ENCODE assay signal across 17 mouse cellular contexts in genomic region chr11:119552902-119553802, GRCm38 (mm10). TPM values are rescaled to one million over a fixed set of nuclear protein-coding genes. Genes with fewer than 3 reads are reported as not detected.
DNase-seq lines count a peak whose midpoint lies in the region; ATAC-seq and TF ChIP-seq lines count a peak whose summit lies in the region.
"Had no signal": no experiment of that assay in that cellular context is flagged by ENCODE, and none has a peak within 500 bp of the region (broad histone marks: within the 10 kb centered on the region; RNA-seq: fewer than 3 reads in every experiment).

No protein-coding gene starts in this region.

- no peak overlapping the region for H3K9ac ChIP-seq in neural tube, embryonic 14.5 days (replicated peaks; ENCODE audit: low read depth, low read length)
- H3K9ac ChIP-seq in neural tube, embryonic 15.5 days (replicated peaks): no peak overlapping the region
- H3K9ac ChIP-seq in stomach, postnatal 0 days (ENCODE audit: low read length): no peak overlapping the region
- H3K9ac ChIP-seq: embryonic facial prominence, embryonic 15.5 days; hindbrain, embryonic 15.5 days; liver, embryonic 14.5 days had no signal

- WGBS in cerebellum, adult 2 months: 51% methylated on average over 9 of the region's 9 CpGs
- 73% methylated on average over 9 of the region's 9 CpGs for WGBS in neural tube, embryonic 14.5 days
- WGBS in neural tube, embryonic 15.5 days: 77% methylated on average over 9 of the region's 9 CpGs
- 40% methylated on average over 9 of the region's 9 CpGs for WGBS in stomach, postnatal 0 days

- H3K9me3 ChIP-seq in neural tube, embryonic 14.5 days (ENCODE audit: control insufficient read depth, low read length): no peaks in the 10 kb centered on the region
- no peaks in the 10 kb centered on the region for H3K9me3 ChIP-seq in neural tube, embryonic 15.5 days (replicated peaks)
- H3K9me3 ChIP-seq in stomach, postnatal 0 days (ENCODE audit: control insufficient read depth, low read length): no peaks in the 10 kb centered on the region
- H3K9me3 ChIP-seq: embryonic facial prominence, embryonic 15.5 days; hindbrain, embryonic 15.5 days had no signal

- TF ChIP-seq POLR2A in cerebellum, adult 2 months (IDR thresholded peaks at IDR 0.05; ENCODE audit: borderline replicate concordance, insufficient read depth, low read length): no peak

- H3K4me2 ChIP-seq in neural tube, embryonic 14.5 days (ENCODE audit: low read depth, low read length): no peak overlapping the region
- no peak overlapping the region for H3K4me2 ChIP-seq in neural tube, embryonic 15.5 days
- no peak overlapping the region for H3K4me2 ChIP-seq in stomach, postnatal 0 days (replicated peaks; ENCODE audit: low read depth)
- H3K4me2 ChIP-seq: embryonic facial prominence, embryonic 15.5 days; hindbrain, embryonic 15.5 days had no signal

- no peak overlapping the region for H3K4me3 ChIP-seq in cerebellum, adult 2 months (replicated peaks; ENCODE audit: insufficient read depth, low read depth, low read length)
- H3K4me3 ChIP-seq in neural tube, embryonic 14.5 days (ENCODE audit: low read depth, low read length): no peak overlapping the region
- no peak overlapping the region for H3K4me3 ChIP-seq in neural tube, embryonic 15.5 days (replicated peaks)
- no peak overlapping the region for H3K4me3 ChIP-seq in stomach, postnatal 0 days (ENCODE audit: low read depth, low read length)
- H3K4me3 ChIP-seq: embryonic facial prominence, embryonic 15.5 days; hindbrain, embryonic 15.5 days had no signal

- TF ChIP-seq EP300 in stomach, postnatal 0 days (optimal IDR thresholded peaks at IDR 0.05): no peak

- H3K4me1 ChIP-seq in cerebellum, adult 2 months (ENCODE audit: control insufficient read depth, insufficient read depth, low read length): peaks cover 11% of the 10 kb centered on the region
- peaks cover 25% of the 10 kb centered on the region for H3K4me1 ChIP-seq in neural tube, embryonic 14.5 days (ENCODE audit: control insufficient read depth, insufficient read depth, low read length)
- H3K4me1 ChIP-seq in neural tube, embryonic 15.5 days: peaks cover 50% of the 10 kb centered on the region
- peaks cover 9% of the 10 kb centered on the region; the same call in 1 of the 2 replicates for H3K4me1 ChIP-seq in stomach, postnatal 0 days (replicated peaks; ENCODE audit: control insufficient read depth, insufficient read depth)

- H3K27me3 ChIP-seq in cerebellum, adult 2 months (ENCODE audit: control insufficient read depth, insufficient read depth, low read length): no peaks in the 10 kb centered on the region
- no peaks in the 10 kb centered on the region; the same call in 1 of the 2 replicates for H3K27me3 ChIP-seq in neural tube, embryonic 14.5 days (ENCODE audit: control insufficient read depth, insufficient read depth, low read length)
- peaks cover 7% of the 10 kb centered on the region; the same call in 1 of the 2 replicates for H3K27me3 ChIP-seq in neural tube, embryonic 15.5 days (replicated peaks)
- H3K27me3 ChIP-seq in stomach, postnatal 0 days (ENCODE audit: control insufficient read depth, insufficient read depth, low read length): peaks cover 14% of the 10 kb centered on the region
- H3K27me3 ChIP-seq: hindbrain, embryonic 15.5 days had no signal

- H3K36me3 ChIP-seq in neural tube, embryonic 14.5 days (ENCODE audit: control insufficient read depth, insufficient read depth, low read length): no peaks in the 10 kb centered on the region
- H3K36me3 ChIP-seq in neural tube, embryonic 15.5 days: no peaks in the 10 kb centered on the region
- H3K36me3 ChIP-seq in stomach, postnatal 0 days (ENCODE audit: control insufficient read depth, insufficient read depth, low read length): no peaks in the 10 kb centered on the region
- H3K36me3 ChIP-seq: embryonic facial prominence, embryonic 15.5 days; hindbrain, embryonic 15.5 days had no signal

- H3K27ac ChIP-seq in cerebellum, adult 2 months (ENCODE audit: insufficient read depth, low read length): no peak overlapping the region
- peak overlapping the region; percentile 55 for H3K27ac ChIP-seq in neural tube, embryonic 14.5 days (ENCODE audit: low read depth, low read length)
- H3K27ac ChIP-seq in neural tube, embryonic 15.5 days (replicated peaks): no peak overlapping the region
- no peak overlapping the region for H3K27ac ChIP-seq in stomach, postnatal 0 days (replicated peaks)
- H3K27ac ChIP-seq: embryonic facial prominence, embryonic 15.5 days; hindbrain, embryonic 15.5 days; liver, embryonic 14.5 days had no signal

- DNase-seq in cerebellum, adult 9-11 months: peak; percentile 25
- DNase-seq in cerebellum, adult 2 months: no peak
- peak; percentile 77 for DNase-seq in left cerebral cortex, postnatal 4 days
- DNase-seq in left cerebral cortex, postnatal 25 days (ENCODE audit: low spot score in 2 of 2): no peak
- DNase-seq in stomach, postnatal 0 days (ENCODE audit: low spot score): peak; percentile 28
- DNase-seq in spleen, adult 18-20 months: no peak
- DNase-seq: cerebellum, adult 11 months; kidney, adult 2 months; kidney, postnatal 36 days; thymus, postnatal 4 days had no signal

- intact Hi-C loops in left cerebral cortex, postnatal 4 days (cut with DNase I): no loop called here
- intact Hi-C loops in left cerebral cortex, postnatal 25 days (cut with DNase I): no loop called here

- no peak for ATAC-seq in neural tube, embryonic 14.5 days (ENCODE audit: low read depth)
- ATAC-seq in neural tube, embryonic 15.5 days (ENCODE audit: low FRiP score): no peak
- no peak for ATAC-seq in stomach, postnatal 0 days (ENCODE audit: low FRiP score, low TSS enrichment)

- no peak for TF ChIP-seq CTCF in cerebellum, adult 2 months (IDR thresholded peaks at IDR 0.05; ENCODE audit: borderline replicate concordance, insufficient read depth, low read depth, low read length)
- no peak for TF ChIP-seq CTCF in stomach, postnatal 0 days (IDR thresholded peaks at IDR 0.05; ENCODE audit: low read depth)

RNA-seq across cellular contexts. Expression of gene Nptx1, which starts 5.6 kb away (rescaled TPM):
- polyA plus RNA-seq in cerebellum, adult 2 months (2012; rRNA removed): 200 and 249 TPM in 2 replicates
- total RNA-seq in left cerebral cortex, postnatal 4 days (2021): 10 to 100 TPM; 15.7 to 19.7 TPM
- total RNA-seq in left cerebral cortex, postnatal 25 days (2021): 100 to 1,000 TPM; 182 to 222 TPM
- polyA plus RNA-seq in neural tube, embryonic 14.5 days (2014; fragmentation: Nextera tagmentation; extraction: Ambion mirVana): 23.7 and 27.4 TPM in 2 replicates
- 26.0 and 28.3 TPM in 2 replicates for polyA plus RNA-seq in neural tube, embryonic 15.5 days (2015; fragmentation: Nextera tagmentation; extraction: Ambion mirVana)
- 0.13 and 0.16 TPM in 2 replicates for polyA plus RNA-seq in stomach, postnatal 0 days (2015; fragmentation: Nextera tagmentation; extraction: Ambion mirVana)
- total RNA-seq: granulocyte monocyte progenitor cell, adult 5-6 weeks; neutrophil, adult 5-6 weeks had no signal
- polyA plus RNA-seq: liver, embryonic 14.5 days had no signal

RNA-seq across cellular contexts. Expression of gene Rptor, which starts 49.6 kb away (rescaled TPM):
- 43.6 and 45.0 TPM in 2 replicates for polyA plus RNA-seq in cerebellum, adult 2 months (2012; rRNA removed)
- 10 to 100 TPM; 57.1 to 58.0 TPM for total RNA-seq in left cerebral cortex, postnatal 4 days (2021)
- 10 to 100 TPM; 57.5 to 62.0 TPM for total RNA-seq in left cerebral cortex, postnatal 25 days (2021)
- 12.1 and 13.4 TPM in 2 replicates for polyA plus RNA-seq in neural tube, embryonic 14.5 days (2014; fragmentation: Nextera tagmentation; extraction: Ambion mirVana)
- 10.4 and 11.7 TPM in 2 replicates for polyA plus RNA-seq in neural tube, embryonic 15.5 days (2015; fragmentation: Nextera tagmentation; extraction: Ambion mirVana)
- polyA plus RNA-seq in stomach, postnatal 0 days (2015; fragmentation: Nextera tagmentation; extraction: Ambion mirVana): 3.7 and 3.9 TPM in 2 replicates

Comparison
In these comparisons a context has a peak if more than half of its experiments do, and no peak if none do; other contexts are left out.
1. DNase-seq: peak in cerebellum, adult 9-11 months (single experiment), left cerebral cortex, postnatal 4 days (single experiment) and stomach, postnatal 0 days (single experiment); none in cerebellum, adult 2 months (0 of 2), left cerebral cortex, postnatal 25 days (0 of 2) and spleen, adult 18-20 months (0 of 2).
2. RNA of gene Nptx1, which starts 5.6 kb away (polyA plus RNA-seq): 200 to 249 TPM in cerebellum, adult 2 months, 26.0 to 28.3 TPM in neural tube, embryonic 15.5 days and 23.7 to 27.4 TPM in neural tube, embryonic 14.5 days; 0.13 to 0.16 TPM in stomach, postnatal 0 days; every median in the first group is over 10 times any median in the second.